Mouse (Mus musculus) hindbrain, embryonic 11.5 days (tissue): ENCODE data around the gene Runx3. TPM values are rescaled to one million over a fixed set of nuclear protein-coding genes. Genes with fewer than 3 reads are reported as not detected.

Source experiments
- ATAC-seq: fragments of 200-750 bp; cut with Nextera tagmentation; 2 replicates; pipeline ENCODE4 v1.8.0; 2017; ENCODE audit warnings: mild to moderate bottlenecking, moderate TSS enrichment, moderate library complexity; ENCODE audit not compliant: low FRiP score
- DNase-seq: peaks from one replicate; pipeline ENCODE4 v3.0.0-alpha.2; 2015; ENCODE audit warnings: low spot score
- H3K27ac ChIP-seq: fragments of 300-500 bp; sonication (generic); 2 replicates; pipeline ENCODE4 v1.5.1; 2014; ENCODE audit warnings: mild to moderate bottlenecking, low read depth, low read length
- H3K27me3 ChIP-seq: fragments of 300-500 bp; sonication (generic); 2 replicates; pipeline ENCODE4 v1.6.1; 2014; ENCODE audit warnings: mild to moderate bottlenecking, low read length, moderate library complexity, mixed read lengths; ENCODE audit not compliant: control insufficient read depth, insufficient read depth
- H3K36me3 ChIP-seq: fragments of 300-500 bp; sonication (generic); 2 replicates; pipeline ENCODE4 v1.6.1; 2014; ENCODE audit warnings: mild to moderate bottlenecking, low read length, moderate library complexity, mixed read lengths; ENCODE audit not compliant: control insufficient read depth, insufficient read depth
- H3K4me1 ChIP-seq: fragments of 300-500 bp; sonication (generic); replicated peaks from 2 replicates; pipeline ENCODE4 v1.6.1; 2014; ENCODE audit warnings: low read length, mixed read lengths; ENCODE audit not compliant: control insufficient read depth, insufficient read depth
- H3K4me2 ChIP-seq: fragments of 300-500 bp; sonication (generic); replicated peaks from 2 replicates; pipeline ENCODE4 v1.6.1; 2014; ENCODE audit warnings: mild to moderate bottlenecking, low read depth, low read length
- H3K4me3 ChIP-seq: fragments of 300-500 bp; sonication (generic); 2 replicates; pipeline ENCODE4 v1.5.1; 2014; ENCODE audit warnings: low read depth, low read length
- H3K9ac ChIP-seq: fragments of 300-500 bp; sonication (generic); 2 replicates; pipeline ENCODE4 v1.6.1; 2014; ENCODE audit warnings: low read depth, low read length
- H3K9me3 ChIP-seq: fragments of 300-500 bp; sonication (generic); 2 replicates; pipeline ENCODE4 v1.6.1; 2016; ENCODE audit warnings: low read length; ENCODE audit not compliant: control insufficient read depth
- WGBS: fragments of 180-500 bp; shearing (Covaris S2); extraction: QIAGEN DNeasy Blood & Tissue Kit; methylation state at CpG from one replicate; pipeline ENCODE4 v1.1.7; 2014; 5-methylcytosine and 5-hydroxymethylcytosine counted together
- polyA plus RNA-seq: library from polyadenylated mRNA; unstranded; fragments of >200 nt; fragmentation: Nextera tagmentation; extraction: Ambion mirVana; gene quantifications from 2 replicates; pipeline ENCODE4 v1.2.1, GENCODE M21; 2014

Gene Runx3
- polyA plus RNA-seq, 1 experiment from 2014 or later, result 0.28 TPM

DNA sequence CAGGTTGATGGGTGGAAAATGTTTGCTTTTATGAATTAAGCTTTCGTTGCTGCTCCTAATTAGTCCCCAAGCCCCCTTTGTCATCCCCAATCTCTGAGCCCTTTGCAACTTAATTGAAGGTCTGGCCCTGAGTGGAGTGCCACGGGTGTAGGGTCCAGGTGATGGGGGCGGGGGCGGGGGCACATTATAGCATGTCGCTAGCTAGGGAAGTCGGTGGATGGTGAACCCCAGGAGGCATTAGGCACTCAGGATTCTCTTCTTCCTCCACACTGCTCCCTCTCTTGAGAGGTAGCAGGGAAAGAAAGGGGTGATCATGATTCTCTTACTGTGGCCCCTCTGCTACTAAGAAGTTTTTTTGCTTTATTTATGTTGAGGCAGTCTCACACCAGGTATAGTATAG lies 36.1 kb downstream of the Runx3 start:
- 4% methylated on average over 6 of the region's 6 CpGs for WGBS
- H3K9ac ChIP-seq, result no peak overlapping the region
- no peak overlapping the region for H3K4me3 ChIP-seq
- DNase-seq, result no peak
- no peaks in the 10 kb centered on the region for H3K9me3 ChIP-seq
- no peak overlapping the region for H3K4me2 ChIP-seq
- H3K27ac ChIP-seq, result no peak overlapping the region
- no peak for ATAC-seq
- H3K4me1 ChIP-seq, result 0 out of 2 replicates have a peak, but pooled peaks cover 3% of the 10 kb centered on the region
- no peaks in the 10 kb centered on the region for H3K36me3 ChIP-seq
- H3K27me3 ChIP-seq, result peaks cover 82% of the 10 kb centered on the region

DNA sequence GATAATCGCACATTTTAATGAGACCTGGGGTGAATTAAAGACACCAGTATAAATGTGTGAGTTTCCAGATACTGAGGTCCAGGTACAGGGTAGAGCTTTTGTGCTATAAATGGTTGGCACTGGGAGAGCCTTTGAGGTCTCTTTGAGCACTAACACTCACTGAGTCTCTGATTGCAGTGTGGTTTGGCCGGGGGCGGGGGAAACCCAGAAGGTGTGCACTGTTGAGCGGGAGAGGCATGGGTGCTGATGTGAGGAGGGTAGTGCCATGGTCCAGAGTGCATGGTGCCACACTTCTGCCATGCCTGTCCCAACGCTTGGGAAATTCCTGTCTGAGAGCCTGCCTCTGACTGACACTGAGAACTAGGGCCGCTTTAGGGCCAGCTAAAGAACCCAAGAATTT lies 36.9 kb downstream of the Runx3 start:
- H3K27me3 ChIP-seq, result peaks cover 75% of the 10 kb centered on the region
- no peak for DNase-seq
- H3K9ac ChIP-seq, result no peak overlapping the region
- H3K4me1 ChIP-seq, result no peaks in the 10 kb centered on the region
- ATAC-seq, result no peak
- H3K27ac ChIP-seq, result no peak overlapping the region
- H3K36me3 ChIP-seq, result no peaks in the 10 kb centered on the region
- H3K4me2 ChIP-seq, result no peak overlapping the region
- H3K4me3 ChIP-seq, result no peak overlapping the region
- H3K9me3 ChIP-seq, result no peaks in the 10 kb centered on the region
- 10% methylated on average over 6 of the region's 6 CpGs for WGBS

DNA sequence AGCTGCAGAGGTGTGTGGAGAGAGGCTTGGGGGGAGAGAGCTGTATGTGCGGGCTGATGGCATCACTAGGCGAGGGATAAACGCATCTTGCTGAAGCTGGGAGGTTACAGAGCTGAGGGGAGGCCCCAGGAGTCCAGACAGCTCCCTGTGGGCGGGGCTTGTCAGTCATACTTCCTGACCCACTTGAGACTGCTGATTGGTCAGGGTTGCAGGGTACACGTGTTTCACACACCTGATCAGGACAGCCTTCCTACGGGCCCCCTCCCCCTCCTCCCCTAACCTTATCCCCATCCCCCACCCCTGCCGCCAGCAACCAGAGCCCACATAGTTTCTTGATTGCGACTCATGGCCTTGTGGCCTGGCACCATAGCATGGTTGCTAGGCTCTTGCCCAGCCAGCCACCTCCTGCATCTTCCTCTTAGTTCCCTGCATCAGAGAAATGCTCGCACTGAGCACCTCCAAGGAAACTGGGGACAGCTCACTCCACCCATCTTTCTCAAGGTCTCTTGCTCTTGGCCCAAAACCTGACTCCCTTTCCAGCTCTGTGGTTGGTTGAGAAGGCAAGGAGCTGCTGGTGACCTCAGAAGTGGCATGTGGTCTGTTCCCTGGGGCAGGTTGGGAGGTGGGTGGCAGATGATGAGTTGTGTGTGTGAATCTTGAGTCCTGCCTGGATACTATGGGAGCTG lies 38.4 kb downstream of the Runx3 start:
- 8% methylated on average over 9 of the region's 9 CpGs for WGBS
- H3K4me1 ChIP-seq, result no peaks in the 10 kb centered on the region
- H3K4me3 ChIP-seq, result no peak overlapping the region
- no peak for DNase-seq
- ATAC-seq, result no peak
- no peak overlapping the region for H3K4me2 ChIP-seq
- no peaks in the 10 kb centered on the region for H3K9me3 ChIP-seq
- H3K9ac ChIP-seq, result no peak overlapping the region
- H3K27me3 ChIP-seq, result peaks cover 60% of the 10 kb centered on the region
- H3K36me3 ChIP-seq, result no peaks in the 10 kb centered on the region
- H3K27ac ChIP-seq, result no peak overlapping the region

DNA sequence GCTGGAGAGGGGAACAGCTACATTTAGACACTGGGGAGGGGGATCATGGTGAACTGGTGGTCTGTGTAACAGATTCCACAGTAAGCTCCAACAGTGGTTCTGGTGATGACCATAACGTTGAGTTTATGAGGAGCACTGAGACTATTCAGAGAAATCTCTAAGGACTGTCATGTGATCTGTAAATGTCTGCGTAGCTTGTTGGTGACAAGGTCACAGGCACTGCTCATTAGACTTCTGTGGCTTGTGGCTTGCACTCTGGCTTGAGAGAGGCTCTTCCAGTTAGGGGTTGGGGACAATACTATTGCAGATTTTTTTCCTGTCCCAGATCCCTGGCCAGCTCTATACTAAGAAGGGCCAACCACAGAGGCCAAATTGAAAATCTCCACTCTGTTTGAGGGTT lies 39.2 kb downstream of the Runx3 start:
- H3K4me1 ChIP-seq, result no peaks in the 10 kb centered on the region
- no peak overlapping the region for H3K4me3 ChIP-seq
- H3K4me2 ChIP-seq, result no peak overlapping the region
- 49% methylated on average over 2 of the region's 2 CpGs for WGBS
- no peak for ATAC-seq
- H3K9ac ChIP-seq, result no peak overlapping the region
- peaks cover 55% of the 10 kb centered on the region for H3K27me3 ChIP-seq
- DNase-seq, result no peak
- no peaks in the 10 kb centered on the region for H3K36me3 ChIP-seq
- no peak overlapping the region for H3K27ac ChIP-seq
- no peaks in the 10 kb centered on the region for H3K9me3 ChIP-seq

DNA sequence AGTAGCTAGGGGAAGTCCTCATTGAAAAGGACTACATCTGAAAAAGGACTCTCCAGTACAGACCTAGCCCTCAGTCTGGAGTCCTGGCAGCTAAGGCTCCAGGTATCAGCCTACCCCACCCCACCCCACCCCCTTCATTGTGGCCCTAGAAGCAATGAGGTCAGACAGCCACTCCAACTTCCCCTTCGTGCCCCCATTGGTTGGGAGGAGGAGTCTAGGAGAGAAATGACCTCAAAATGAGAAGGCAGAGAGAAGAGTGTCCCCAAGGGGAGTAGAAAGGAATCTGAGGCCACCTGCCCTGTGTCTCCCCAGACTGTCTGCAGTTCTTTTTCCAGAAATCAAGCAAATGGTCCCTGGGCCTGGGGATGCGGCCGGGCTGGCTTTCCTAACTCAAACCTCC lies 39.7 kb downstream of the Runx3 start:
- ATAC-seq (no peak), DNase-seq (no peak)
- no peaks in the 10 kb centered on the region for H3K4me1 ChIP-seq
- H3K4me2 ChIP-seq, result no peak overlapping the region
- peaks cover 51% of the 10 kb centered on the region for H3K27me3 ChIP-seq
- 64% methylated on average over 3 of the region's 3 CpGs for WGBS
- no peaks in the 10 kb centered on the region for H3K9me3 ChIP-seq
- no peak overlapping the region for H3K4me3 ChIP-seq
- no peaks in the 10 kb centered on the region for H3K36me3 ChIP-seq
- no peak overlapping the region for H3K27ac ChIP-seq
- no peak overlapping the region for H3K9ac ChIP-seq

DNA sequence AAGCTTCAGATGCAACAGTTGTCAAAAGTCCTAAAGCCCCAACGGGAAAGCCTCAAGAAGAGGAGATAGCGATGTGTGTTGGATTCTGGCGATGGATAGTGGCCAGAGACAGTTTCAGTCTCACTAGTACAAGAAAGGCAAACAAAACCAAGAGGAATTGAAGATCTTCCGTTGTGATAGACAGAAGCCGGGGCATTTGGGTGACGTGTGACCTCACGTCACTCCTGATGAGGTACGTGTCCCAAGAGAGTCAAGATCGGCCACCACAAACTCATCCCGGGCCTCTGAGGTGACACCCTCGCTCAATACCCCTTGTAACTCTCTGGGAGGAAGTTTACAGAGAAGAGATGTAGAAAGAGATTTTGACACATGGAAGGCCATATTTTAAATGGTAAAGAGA lies 41.0 kb downstream of the Runx3 start:
- WGBS, result 91% methylated on average over 11 of the region's 11 CpGs
- no peak overlapping the region for H3K27ac ChIP-seq
- H3K4me1 ChIP-seq, result no peaks in the 10 kb centered on the region; the same call in 1 of the 2 replicates
- no peak overlapping the region for H3K9ac ChIP-seq
- H3K36me3 ChIP-seq, result no peaks in the 10 kb centered on the region
- no peak for ATAC-seq
- DNase-seq, result no peak
- no peak overlapping the region for H3K4me3 ChIP-seq
- H3K4me2 ChIP-seq, result no peak overlapping the region
- peaks cover 51% of the 10 kb centered on the region for H3K27me3 ChIP-seq
- H3K9me3 ChIP-seq, result no peaks in the 10 kb centered on the region

DNA sequence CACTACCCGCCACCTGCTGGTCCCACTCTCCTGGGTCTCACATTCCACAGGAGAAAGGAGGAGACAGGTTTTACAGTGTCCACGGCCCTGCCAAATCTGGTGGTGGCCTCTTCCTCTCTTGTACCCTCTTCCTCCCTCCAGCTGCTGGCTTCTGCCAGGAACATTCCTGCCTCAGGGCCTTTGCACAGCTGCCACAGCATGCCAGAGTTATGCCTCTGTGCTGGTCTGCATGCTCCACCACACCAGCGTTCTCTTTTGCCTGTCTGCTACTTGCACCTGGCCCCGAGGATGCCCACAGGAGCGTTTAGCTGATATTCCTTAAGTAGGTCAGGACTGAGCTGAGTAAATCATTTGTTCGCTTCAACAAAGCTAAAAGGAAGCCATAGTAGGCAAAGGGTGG lies 45.3 kb downstream of the Runx3 start:
- Histone ChIP-seq H3K4me2 (no peak overlapping the region), H3K27ac (no peak overlapping the region), H3K4me1 (no peaks in the 10 kb centered on the region; the same call in 1 of the 2 replicates), H3K9ac (no peak overlapping the region), H3K27me3 (peaks cover 42% of the 10 kb centered on the region), H3K9me3 (no peaks in the 10 kb centered on the region), H3K4me3 (no peak overlapping the region), H3K36me3 (no peaks in the 10 kb centered on the region)
- DNase-seq (no peak), ATAC-seq (no peak)
- 53% methylated on average over 6 of the region's 6 CpGs for WGBS

DNA sequence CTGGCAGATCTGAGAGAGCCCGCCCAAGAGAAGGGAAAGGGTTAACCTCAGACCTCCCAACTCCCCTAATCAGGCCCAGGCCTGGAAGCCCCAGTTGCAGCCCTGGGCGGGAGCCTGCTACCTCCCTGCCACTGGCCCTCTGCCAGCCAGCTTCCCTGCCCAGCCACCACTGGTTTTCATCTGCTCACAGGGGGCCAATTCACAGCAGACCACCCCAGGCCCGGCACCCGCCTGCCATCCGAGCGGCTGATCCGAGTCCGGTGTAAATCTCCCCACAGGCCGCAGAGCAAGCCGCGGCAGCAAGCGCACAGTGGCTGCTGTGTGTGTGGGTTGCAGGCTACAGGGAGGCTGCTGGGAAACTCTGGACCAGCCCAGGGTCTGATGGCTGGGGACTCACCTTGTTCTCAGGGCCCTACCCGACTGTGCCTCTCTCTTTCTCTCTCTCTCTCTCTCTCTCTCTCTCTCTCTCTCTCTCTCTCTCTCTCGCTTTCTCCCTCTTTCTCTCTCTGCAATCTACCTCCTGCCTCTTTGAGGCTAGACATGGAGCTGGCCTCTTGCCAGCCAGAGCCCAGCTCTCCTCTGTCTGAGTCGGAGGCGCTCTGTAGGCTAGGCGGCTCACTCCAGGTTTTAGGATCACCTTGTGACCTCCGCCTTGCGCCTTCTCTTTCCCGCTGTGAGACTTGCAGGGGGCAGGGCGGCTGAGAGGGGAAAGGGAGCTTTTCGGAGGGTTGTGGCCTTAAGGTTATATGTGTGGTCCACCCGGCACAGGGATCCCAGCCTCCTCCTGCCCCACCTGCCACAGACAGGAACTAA lies 46.2 kb downstream of the Runx3 start:
- H3K9ac ChIP-seq, result no peak overlapping the region
- DNase-seq (peak; percentile 41), ATAC-seq (no peak)
- no peaks in the 10 kb centered on the region; the same call in 1 of the 2 replicates for H3K4me1 ChIP-seq
- 0 out of 2 replicates have a peak overlapping the region, but pooled peaks have one; percentile 6 for H3K4me2 ChIP-seq
- no peaks in the 10 kb centered on the region for H3K9me3 ChIP-seq
- no peak overlapping the region for H3K27ac ChIP-seq
- H3K4me3 ChIP-seq, result no peak overlapping the region
- 3% methylated on average over 22 of the region's 23 CpGs for WGBS
- peaks cover 42% of the 10 kb centered on the region for H3K27me3 ChIP-seq
- no peaks in the 10 kb centered on the region for H3K36me3 ChIP-seq
